ENCODE assay signal across 8 mouse cellular contexts in genomic region chr7:28451531-28452360, GRCm38 (mm10). TPM values are rescaled to one million over a fixed set of nuclear protein-coding genes. Genes with fewer than 3 reads are reported as not detected.
DNase-seq lines count a peak whose midpoint lies in the region; ATAC-seq lines count a peak whose summit lies in the region.

Lrfn1 (plus strand) TSS chr7:28451980.

- H3K27ac ChIP-seq in heart, embryonic 13.5 days (replicated peaks), result no peak within 1 kb of the TSS
- no peak within 1 kb of the TSS for H3K27ac ChIP-seq in brown adipose tissue, adult 24 weeks (replicated peaks; ENCODE audit: low read depth, low read length)
- H3K27ac ChIP-seq in forebrain, embryonic 14.5 days (ENCODE audit: low read depth, low read length), result peak within 1 kb of the TSS; percentile 58; the same call in 1 of the 2 replicates

- peaks cover 3% of the 10 kb centered on the region; the same call in 1 of the 2 replicates for H3K27me3 ChIP-seq in heart, embryonic 13.5 days (replicated peaks)
- no peaks in the 10 kb centered on the region for H3K27me3 ChIP-seq in forebrain, embryonic 14.5 days (replicated peaks; ENCODE audit: control insufficient read depth, insufficient read depth, low read length)

- H3K4me2 ChIP-seq in heart, embryonic 13.5 days, result peak within 1 kb of the TSS; percentile 99
- peak within 1 kb of the TSS; percentile 77 for H3K4me2 ChIP-seq in forebrain, embryonic 14.5 days (ENCODE audit: low read length)

- peak; percentile 29; the same call in 1 of the 2 replicates for ATAC-seq in heart, embryonic 13.5 days (ENCODE audit: extremely low read depth, insufficient number of reproducible peaks, low FRiP score, low TSS enrichment)
- ATAC-seq in forebrain, embryonic 14.5 days, result peak; percentile 83

- no peak for DNase-seq in heart, postnatal 10 days
- DNase-seq in CD4-positive, CD25-positive, alpha-beta regulatory T cell, adult 2 months (ENCODE audit: low read depth, low spot score), result peak; percentile 49
- DNase-seq in forebrain, embryonic 14.5 days (ENCODE audit: low spot score), result peak; percentile 56
- DNase-seq in left cerebral cortex, postnatal 14 days (ENCODE audit: low spot score in 2 of 2), result peak in 1 of 2 experiments; percentile 24
- peak; percentile 37 for DNase-seq in naive thymus-derived CD4-positive, alpha-beta T cell, adult 2 months (ENCODE audit: low read depth)
- no peak for DNase-seq in urinary bladder, postnatal 14 days (ENCODE audit: low spot score)

- intact Hi-C loops in heart, postnatal 10 days (cut with DNase I), result no loop called here
- intact Hi-C loops in left cerebral cortex, postnatal 14 days (cut with DNase I), result no loop called here

- H3K9me3 ChIP-seq in heart, embryonic 13.5 days, result no peaks in the 10 kb centered on the region
- no peaks in the 10 kb centered on the region for H3K9me3 ChIP-seq in forebrain, embryonic 14.5 days (replicated peaks; ENCODE audit: control insufficient read depth, low read length)

- peaks cover 14% of the 10 kb centered on the region for H3K4me1 ChIP-seq in heart, embryonic 13.5 days
- H3K4me1 ChIP-seq in brown adipose tissue, adult 24 weeks (ENCODE audit: control insufficient read depth, insufficient read depth, insufficient read length, low read length), result no peaks in the 10 kb centered on the region
- H3K4me1 ChIP-seq in forebrain, embryonic 14.5 days (ENCODE audit: control insufficient read depth, insufficient read depth, low read length), result peaks cover 7% of the 10 kb centered on the region; the same call in 1 of the 2 replicates

- WGBS in heart, embryonic 13.5 days, result 1% methylated on average over 39 of the region's 97 CpGs
- 1% methylated on average over 41 of the region's 97 CpGs for WGBS in forebrain, embryonic 14.5 days

- H3K9ac ChIP-seq in heart, embryonic 13.5 days, result peak within 1 kb of the TSS; percentile 92
- peak within 1 kb of the TSS; percentile 90 for H3K9ac ChIP-seq in forebrain, embryonic 14.5 days (ENCODE audit: low read length)

- peak within 1 kb of the TSS; percentile 85 for H3K4me3 ChIP-seq in heart, embryonic 13.5 days
- H3K4me3 ChIP-seq in brown adipose tissue, adult 24 weeks (ENCODE audit: insufficient read depth, low read depth, low read length), result peak within 1 kb of the TSS; percentile 48
- H3K4me3 ChIP-seq in forebrain, embryonic 14.5 days (ENCODE audit: low read depth, low read length), result peak within 1 kb of the TSS; percentile 84

- peaks cover 3% of the 10 kb centered on the region; the same call in 1 of the 2 replicates for H3K36me3 ChIP-seq in heart, embryonic 13.5 days
- H3K36me3 ChIP-seq in forebrain, embryonic 14.5 days (ENCODE audit: control insufficient read depth, insufficient read depth, low read length), result peaks cover 20% of the 10 kb centered on the region

RNA-seq across cellular contexts. Expression of gene Lrfn1, which starts in this region (rescaled TPM):
- 0.94 and 1.1 TPM in 2 replicates for polyA plus RNA-seq in heart, embryonic 13.5 days (2015; fragmentation: Nextera tagmentation; extraction: Ambion mirVana)
- 1 to 10 TPM; 2.0 to 2.7 TPM for total RNA-seq in heart, postnatal 10 days (2021)
- polyA plus RNA-seq in brown adipose tissue, adult 24 weeks (2012; ENCODE audit: insufficient read depth, insufficient read length, missing spikeins), result 0.38 TPM in 1 of 2 replicates, not detected in the other
- 8.7 and 9.8 TPM in 2 replicates for polyA plus RNA-seq in forebrain, embryonic 14.5 days (2014; fragmentation: Nextera tagmentation; extraction: Ambion mirVana)
- total RNA-seq in left cerebral cortex, postnatal 14 days (2021), result 10 to 100 TPM; 97.0 to 98.5 TPM

Comparison
In these comparisons a context has a peak if more than half of its experiments do, and no peak if none do; other contexts are left out.
1. RNA of gene Lrfn1 (total RNA-seq): 97.0 to 98.5 TPM in left cerebral cortex, postnatal 14 days; 2.0 to 2.7 TPM in heart, postnatal 10 days; every median in the first group is over 10 times any median in the second.
2. DNase-seq: peak in CD4-positive, CD25-positive, alpha-beta regulatory T cell, adult 2 months (single experiment), forebrain, embryonic 14.5 days (single experiment) and naive thymus-derived CD4-positive, alpha-beta T cell, adult 2 months (single experiment); none in heart, postnatal 10 days (0 of 2) and urinary bladder, postnatal 14 days (single experiment).
3. Peak in every context shown above with its lines, with median percentiles within 50 percentile points of each other: H3K4me3 ChIP-seq.